Mouse (Mus musculus) brown adipose tissue, adult 24 weeks (tissue): ENCODE measurements at regions not wholly inside any gene's neighbourhood (a gene's known extent, or its start where the extent isn't known, plus 50 kb on each side); places are given as distances from the start of the nearest gene placed in this dataset.

Experiments
- H3K27ac ChIP-seq: fragments of 200-500 bp; replicated peaks from 2 replicates; pipeline ENCODE4 v1.5.1; 2012; ENCODE audit warnings: low read depth, mild to moderate bottlenecking, low read length
- H3K4me1 ChIP-seq: fragments of 200-500 bp; 2 replicates; pipeline ENCODE4 v1.6.1; 2012; ENCODE audit warnings: low read length, mixed read lengths; ENCODE audit not compliant: control insufficient read depth, insufficient read depth, insufficient read length
- H3K4me3 ChIP-seq: fragments of 200-500 bp; 2 replicates; pipeline ENCODE4 v1.5.1; 2012; ENCODE audit warnings: low read depth, mild to moderate bottlenecking, low read length, moderate library complexity; ENCODE audit not compliant: insufficient read depth

DNA sequence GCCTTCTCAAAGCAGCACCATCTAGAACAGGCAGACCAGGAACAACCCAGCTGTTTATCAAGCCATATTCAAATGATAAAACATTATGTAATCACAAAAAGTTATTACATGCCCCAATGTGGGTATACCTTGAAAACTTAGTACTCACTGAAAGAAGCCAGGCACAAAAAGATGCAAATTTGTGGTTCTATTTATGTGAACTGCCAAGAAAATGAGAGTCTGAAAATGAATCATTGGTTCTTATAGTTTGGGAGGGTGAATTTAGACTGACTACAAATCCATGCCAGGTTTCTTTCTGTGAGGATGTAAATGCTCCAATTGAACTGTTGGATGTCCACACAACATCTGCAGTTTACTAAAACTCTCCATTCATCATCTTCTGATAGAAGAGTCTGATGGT lies 541.2 kb upstream of the Pdzrn3 start:
- H3K4me3 ChIP-seq = no peak overlapping the region

GRCm38 (mm10) chr6:101905029-101905342 lies 527.3 kb upstream of the Pdzrn3 start:
- no peak overlapping the region for H3K4me3 ChIP-seq
- no peaks in the 10 kb centered on the region for H3K4me1 ChIP-seq
- H3K27ac ChIP-seq = no peak overlapping the region

More for the DNA sequence above, 541.2 kb upstream of the Pdzrn3 start:
- Histone ChIP-seq H3K27ac (no peak overlapping the region), H3K4me1 (no peaks in the 10 kb centered on the region)

DNA sequence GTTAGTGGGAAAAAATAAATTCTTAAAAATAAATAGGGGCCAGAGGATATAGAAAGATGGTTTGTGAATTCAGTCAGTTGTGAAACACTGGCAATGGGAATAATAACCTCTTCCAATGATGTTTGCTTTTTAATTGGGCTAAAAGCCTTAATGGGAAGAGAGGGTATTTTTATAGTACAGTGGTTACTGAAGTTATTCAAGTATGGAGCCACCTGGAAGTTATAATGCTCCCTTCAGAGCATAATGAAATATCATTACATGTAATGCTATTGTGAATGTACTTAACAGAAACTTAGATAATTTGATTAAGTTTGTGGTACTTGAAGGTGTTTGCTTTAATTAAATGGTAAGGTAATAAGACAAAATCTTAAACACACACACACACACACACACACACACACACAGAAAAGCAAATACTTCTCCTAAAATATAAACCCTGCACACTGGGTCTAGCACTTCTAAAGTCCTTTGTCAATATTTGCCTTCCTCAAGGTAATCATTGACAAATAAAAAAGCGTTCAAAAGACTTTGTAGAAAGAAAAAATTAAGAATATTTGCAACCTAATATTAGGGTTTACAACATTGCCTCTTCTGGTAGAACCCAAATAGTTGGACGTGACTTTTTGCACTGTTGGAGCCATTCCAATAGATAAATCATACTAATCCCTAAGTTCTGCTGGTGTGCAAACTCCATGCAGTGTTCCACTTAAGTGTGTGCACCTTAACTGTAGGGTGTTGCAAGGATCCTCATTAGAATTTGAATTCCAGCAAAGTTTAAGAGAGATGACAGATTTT lies 526.7 kb upstream of the Pdzrn3 start:
- Histone ChIP-seq H3K4me1 (no peaks in the 10 kb centered on the region), H3K27ac (no peak overlapping the region), H3K4me3 (no peak overlapping the region)

DNA sequence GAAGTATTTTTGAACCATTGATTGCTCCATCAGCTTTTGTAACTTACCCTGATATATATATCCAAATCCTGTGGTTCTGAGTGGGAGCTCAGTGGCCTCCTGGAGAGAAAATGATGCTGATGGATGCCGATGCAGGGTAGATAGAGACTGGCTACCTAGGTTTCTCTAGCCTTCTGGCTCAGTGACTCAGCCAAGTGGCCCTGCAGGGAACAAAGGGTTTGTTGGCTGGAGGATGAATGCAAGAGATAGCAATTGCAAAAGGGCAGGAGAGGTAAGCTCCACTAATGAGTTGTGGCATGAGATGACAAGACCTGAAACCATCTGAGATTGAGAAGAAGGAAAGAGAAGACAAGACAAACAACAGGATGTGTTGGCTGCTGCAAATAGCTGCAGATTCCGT lies 524.6 kb upstream of the Pdzrn3 start:
- Histone ChIP-seq H3K4me3 (no peak overlapping the region), H3K27ac (no peak overlapping the region), H3K4me1 (no peaks in the 10 kb centered on the region)

GRCm38 (mm10) chr6:101898544-101898943 lies 520.8 kb upstream of the Pdzrn3 start:
- Histone ChIP-seq H3K27ac (no peak overlapping the region), H3K4me1 (no peaks in the 10 kb centered on the region)

DNA sequence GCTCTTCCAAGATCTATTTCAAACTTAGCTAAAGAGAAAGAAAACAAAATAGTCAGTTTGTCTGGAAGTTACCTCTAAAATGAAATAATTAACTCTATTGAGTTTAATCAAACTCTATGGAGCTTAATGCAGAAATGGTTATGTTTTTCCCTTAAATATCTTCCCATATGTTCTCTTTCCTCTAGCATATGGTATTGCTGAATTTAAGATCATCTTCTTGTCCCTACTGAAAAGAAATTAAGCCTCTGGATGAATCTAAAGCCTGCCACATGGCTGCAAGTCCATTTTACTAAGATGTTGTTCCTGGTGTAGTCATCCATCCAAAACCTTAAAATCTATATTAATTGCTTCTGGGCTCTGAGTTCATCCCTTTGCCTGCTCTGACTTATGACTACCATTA lies 513.0 kb upstream of the Pdzrn3 start:
- Histone ChIP-seq H3K4me3 (no peak overlapping the region), H3K4me1 (no peaks in the 10 kb centered on the region), H3K27ac (no peak overlapping the region)

More at GRCm38 (mm10) chr6:101898544-101898943, 520.8 kb upstream of the Pdzrn3 start:
- H3K4me3 ChIP-seq = no peak overlapping the region

- H3K4me1 ChIP-seq = no peaks in the 10 kb centered on the region
- H3K4me3 ChIP-seq = no peak overlapping the region
- no peak overlapping the region for H3K27ac ChIP-seq
Measured at GRCm38 (mm10) chr6:101882938-101883337, 505.2 kb upstream of the Pdzrn3 start.

DNA sequence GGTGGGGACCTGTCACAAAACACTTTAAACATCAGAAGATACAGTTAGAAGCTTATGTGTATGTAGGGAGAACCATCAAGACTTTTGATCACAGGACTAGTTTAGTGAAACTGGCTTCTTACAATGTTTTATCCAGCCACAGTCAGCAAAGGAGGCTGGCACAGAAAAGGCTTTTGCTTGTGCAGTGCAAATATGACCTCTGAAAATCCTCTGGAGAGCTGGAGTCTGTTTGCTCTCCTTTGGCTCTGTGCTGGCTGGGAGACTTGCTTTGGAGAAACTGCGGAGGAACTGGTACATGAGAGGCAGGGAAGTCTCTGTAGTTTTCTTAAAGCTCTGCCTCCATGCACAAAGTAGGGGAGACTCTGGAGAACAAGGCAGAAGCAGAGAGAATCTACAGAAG lies 497.2 kb upstream of the Pdzrn3 start:
- H3K4me1 ChIP-seq = no peaks in the 10 kb centered on the region
- no peak overlapping the region for H3K4me3 ChIP-seq
- no peak overlapping the region for H3K27ac ChIP-seq

GRCm38 (mm10) chr6:101858895-101859294 lies 481.2 kb upstream of the Pdzrn3 start:
- H3K27ac ChIP-seq = no peak overlapping the region
- no peak overlapping the region for H3K4me3 ChIP-seq
- no peaks in the 10 kb centered on the region for H3K4me1 ChIP-seq

- Histone ChIP-seq H3K4me3 (no peak overlapping the region), H3K27ac (no peak overlapping the region)
Measured at GRCm38 (mm10) chr6:101840695-101841094, 463.0 kb upstream of the Pdzrn3 start.

DNA sequence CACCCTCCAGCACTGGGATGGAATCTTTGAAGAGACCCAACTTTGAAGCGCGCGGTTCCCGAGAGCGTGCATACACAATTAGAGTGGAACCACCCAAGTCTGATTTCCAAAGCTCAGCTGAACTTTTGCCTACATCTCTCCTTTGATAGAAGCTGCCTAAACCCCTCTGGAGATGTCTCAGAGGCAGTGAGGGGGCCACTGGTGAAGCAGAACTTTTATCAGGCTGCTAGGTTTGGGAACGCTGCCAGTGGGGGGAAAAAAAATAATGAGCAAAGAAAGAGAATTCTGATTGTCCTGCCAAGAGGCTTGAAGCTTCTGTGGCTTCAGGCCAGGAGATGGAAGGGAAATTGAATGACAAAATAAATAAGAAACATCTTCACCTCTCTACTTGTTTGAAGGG lies 459.9 kb upstream of the Pdzrn3 start:
- Histone ChIP-seq H3K27ac (no peak overlapping the region), H3K4me1 (no peaks in the 10 kb centered on the region), H3K4me3 (no peak overlapping the region)

More at GRCm38 (mm10) chr6:101840695-101841094, 463.0 kb upstream of the Pdzrn3 start:
- no peaks in the 10 kb centered on the region for H3K4me1 ChIP-seq

DNA sequence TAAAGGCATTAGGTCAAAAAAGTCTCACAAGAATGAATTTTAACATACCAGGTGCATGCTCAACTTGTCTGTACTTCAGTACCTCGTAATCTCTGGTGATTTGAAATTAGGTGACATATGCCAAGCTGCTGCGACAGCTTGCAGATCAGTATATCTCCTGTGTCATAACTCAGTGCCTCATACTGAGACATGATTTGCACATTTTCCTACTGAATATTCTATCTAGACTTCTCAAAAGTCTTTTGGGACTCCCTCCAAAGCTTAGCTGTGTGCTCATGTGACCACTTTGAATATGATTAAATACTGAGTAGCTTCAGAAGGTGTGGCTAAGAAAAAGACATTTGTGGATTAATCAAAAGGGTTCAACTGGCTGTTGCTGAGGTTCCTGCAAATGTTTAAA lies 416.3 kb upstream of the Pdzrn3 start:
- no peaks in the 10 kb centered on the region for H3K4me1 ChIP-seq
- H3K27ac ChIP-seq = no peak overlapping the region
- H3K4me3 ChIP-seq = no peak overlapping the region

DNA sequence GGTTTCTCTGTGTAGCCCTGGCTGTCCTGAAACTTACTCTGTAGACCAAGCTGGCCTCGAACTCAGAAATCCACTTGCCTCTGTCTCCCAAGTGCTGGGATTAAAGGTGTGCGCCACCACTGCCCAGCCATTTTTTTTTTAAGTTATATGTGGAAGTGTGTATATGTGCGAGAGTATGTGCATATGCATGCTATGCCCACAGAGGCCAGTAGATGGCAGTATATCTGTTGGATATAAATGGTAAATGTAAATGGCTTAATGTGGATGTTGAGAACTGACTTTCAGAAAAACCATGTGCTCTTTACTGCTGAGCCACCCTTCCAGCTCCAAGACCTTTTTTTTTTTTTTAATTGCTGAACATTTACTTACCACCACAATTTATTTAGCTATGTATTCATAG lies 400.2 kb upstream of the Pdzrn3 start:
- H3K4me3 ChIP-seq = no peak overlapping the region
- H3K4me1 ChIP-seq = no peaks in the 10 kb centered on the region
- H3K27ac ChIP-seq = no peak overlapping the region

GRCm38 (mm10) chr6:101773151-101773550 lies 395.5 kb upstream of the Pdzrn3 start:
- Histone ChIP-seq H3K4me1 (no peaks in the 10 kb centered on the region), H3K27ac (no peak overlapping the region), H3K4me3 (no peak overlapping the region)

GRCm38 (mm10) chr6:101735107-101735506 lies 357.4 kb upstream of the Pdzrn3 start:
- no peaks in the 10 kb centered on the region for H3K4me1 ChIP-seq
- H3K4me3 ChIP-seq = no peak overlapping the region

GRCm38 (mm10) chr6:101720513-101720912 lies 342.8 kb upstream of the Pdzrn3 start:
- Histone ChIP-seq H3K4me3 (no peak overlapping the region), H3K4me1 (no peaks in the 10 kb centered on the region), H3K27ac (no peak overlapping the region)

More at GRCm38 (mm10) chr6:101735107-101735506, 357.4 kb upstream of the Pdzrn3 start:
- no peak overlapping the region for H3K27ac ChIP-seq
